Mouse (Mus musculus) A20 (cell line): Measurements from ENCODE around the gene Gpr88.

ENCODE experiments used
- DNase-seq: peaks from one replicate; pipeline ENCODE4 v3.0.0-alpha.2; 2011; ENCODE audit warnings: low read depth, low spot score

Gpr88 gene

DNA sequence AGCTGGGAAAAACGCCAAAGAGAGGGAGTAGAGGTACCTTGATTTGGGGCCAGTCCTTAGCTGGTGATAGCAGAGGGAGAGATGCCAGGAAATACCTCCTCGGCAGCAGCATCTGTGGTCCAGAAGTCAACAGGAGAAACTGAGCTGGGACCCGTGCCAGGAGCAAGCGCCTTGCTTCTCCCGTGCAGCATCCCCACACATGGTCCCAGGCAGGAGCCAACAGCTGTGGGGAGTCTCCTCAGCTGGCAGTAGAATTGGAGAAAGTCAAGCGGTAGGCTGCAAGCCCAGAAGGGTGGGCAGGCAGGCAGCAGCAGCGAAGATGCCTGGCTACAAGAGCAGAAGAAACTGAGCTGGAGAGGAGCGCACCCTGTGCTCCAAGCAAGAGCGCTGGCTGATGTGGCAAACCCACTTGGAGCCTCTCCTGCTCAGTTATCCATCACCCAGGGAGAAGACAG lies at the start of gene Gpr88:
TSS of gene Gpr88 (minus strand) at position 427 of the 455 bp plus-strand sequence.
- DNase-seq = no peak

GRCm38 (mm10) chr3:116302581-116302980 lies 49.3 kb upstream of the Gpr88 start:
- no peak for DNase-seq

- no peak for DNase-seq
Measured at GRCm38 (mm10) chr3:116301754-116302153, 48.5 kb upstream of the Gpr88 start.

DNA sequence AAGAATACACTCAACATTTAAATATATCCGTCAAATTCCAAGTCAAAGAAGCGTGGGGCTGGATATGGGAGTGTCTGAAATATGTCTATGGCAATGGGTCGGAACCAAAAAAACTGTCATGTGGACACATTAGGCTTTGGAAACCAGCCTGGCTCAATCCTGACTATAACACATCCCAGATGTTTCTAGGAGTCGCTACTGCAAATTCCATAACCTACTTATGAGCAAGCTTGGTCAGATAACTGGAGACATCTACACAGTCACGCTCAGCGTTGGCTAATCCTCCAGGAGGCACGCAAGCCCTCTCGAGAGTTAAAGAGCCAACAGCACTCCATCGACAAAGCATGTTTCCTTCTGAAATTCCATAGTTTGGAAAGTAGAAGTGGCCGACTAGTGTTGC lies 45.4 kb upstream of the Gpr88 start:
- DNase-seq = no peak

- DNase-seq = no peak
Measured at GRCm38 (mm10) chr3:116298003-116298402, 44.7 kb upstream of the Gpr88 start.

GRCm38 (mm10) chr3:116297170-116297569 lies 43.9 kb upstream of the Gpr88 start:
- DNase-seq = no peak

DNA sequence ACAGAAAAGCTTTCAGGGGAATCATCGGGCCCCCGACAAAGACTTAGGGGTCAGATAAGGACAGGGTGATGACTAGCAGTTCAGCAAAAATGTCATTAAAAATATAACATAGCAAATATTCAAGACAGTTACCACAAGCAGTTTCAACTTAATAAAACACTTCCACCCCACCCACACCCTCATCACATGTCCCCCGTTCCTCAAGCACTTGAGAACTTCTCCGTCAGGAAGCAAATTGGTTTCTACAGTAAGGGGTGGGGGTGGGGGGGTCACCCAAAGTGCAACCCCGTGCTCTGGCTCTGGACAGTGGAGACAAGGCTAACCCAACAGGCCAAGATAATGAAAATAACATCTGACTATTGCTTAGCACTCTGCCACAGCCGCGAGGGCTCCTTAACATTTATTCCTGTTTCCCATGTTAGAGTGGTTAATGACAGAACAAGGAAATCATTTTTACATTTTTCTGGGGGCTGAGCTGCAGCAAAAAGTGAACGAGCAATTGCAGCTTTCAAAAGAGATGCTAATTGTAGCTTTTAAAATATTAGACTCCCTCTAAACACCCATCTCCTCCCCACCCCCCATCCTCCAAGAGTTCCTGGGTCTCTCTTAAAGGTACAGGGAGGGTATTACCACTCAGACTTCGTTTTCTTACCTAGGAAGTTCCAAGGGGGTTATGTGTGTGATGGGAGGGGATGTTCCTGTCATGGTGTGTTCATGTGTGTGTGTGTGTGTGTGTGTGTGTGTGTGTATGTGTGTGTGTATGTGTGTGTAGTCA lies 36.9 kb upstream of the Gpr88 start:
- no peak for DNase-seq

- no peak for DNase-seq
Measured at GRCm38 (mm10) chr3:116288833-116289232, 35.5 kb upstream of the Gpr88 start.

DNA sequence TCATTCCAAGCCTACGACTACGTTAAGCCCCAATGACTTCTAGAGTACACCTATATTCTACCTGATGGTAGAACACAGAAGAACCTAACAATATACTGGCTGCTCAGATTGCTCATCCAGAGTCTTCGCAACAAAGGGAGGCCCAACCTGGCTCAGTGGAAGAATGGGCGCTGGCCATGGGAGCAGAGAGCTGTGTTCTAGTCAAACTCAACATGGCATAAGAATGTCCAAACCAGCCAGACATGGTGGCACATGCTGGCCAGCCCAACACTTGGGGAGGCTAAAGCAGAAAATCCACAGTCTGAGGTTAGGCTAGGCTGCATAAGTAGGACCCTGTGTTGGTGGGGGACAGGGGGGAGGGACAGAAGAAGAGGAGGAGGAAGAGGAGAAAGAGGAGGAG lies 31.4 kb upstream of the Gpr88 start:
- DNase-seq = no peak

GRCm38 (mm10) chr3:116283996-116284395 lies 30.7 kb upstream of the Gpr88 start:
- no peak for DNase-seq

DNA sequence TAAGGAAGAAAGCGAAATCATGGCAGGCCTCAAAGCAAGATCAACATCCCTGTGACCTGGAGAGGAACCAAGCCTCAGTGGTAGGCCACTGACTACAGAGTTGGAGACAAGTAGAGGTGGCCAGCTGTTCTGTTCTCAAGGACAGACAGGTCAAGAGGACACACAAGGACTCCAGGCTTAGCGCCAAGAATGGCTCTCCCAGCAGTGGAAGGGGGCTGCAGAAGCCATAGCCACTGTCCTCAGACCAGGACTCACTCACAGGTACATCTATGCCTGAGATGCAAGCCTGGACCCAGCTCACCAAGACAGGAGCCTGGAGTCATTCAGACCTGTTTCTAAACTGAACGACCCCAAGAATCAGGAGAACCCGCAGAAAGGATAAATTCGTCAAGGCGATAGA lies 28.4 kb upstream of the Gpr88 start:
- DNase-seq = no peak

GRCm38 (mm10) chr3:116277146-116277545 lies 23.8 kb upstream of the Gpr88 start:
- no peak for DNase-seq

GRCm38 (mm10) chr3:116271679-116272078 lies 18.4 kb upstream of the Gpr88 start:
- no peak for DNase-seq

GRCm38 (mm10) chr3:116267036-116267654 lies 13.8 kb upstream of the Gpr88 start:
- no peak for DNase-seq

- DNase-seq = no peak
Measured at GRCm38 (mm10) chr3:116266360-116266759, 13.1 kb upstream of the Gpr88 start.

- DNase-seq = no peak
Measured at GRCm38 (mm10) chr3:116263977-116264376, 10.7 kb upstream of the Gpr88 start.

GRCm38 (mm10) chr3:116263061-116263460 lies 9.8 kb upstream of the Gpr88 start:
- DNase-seq = no peak

DNA sequence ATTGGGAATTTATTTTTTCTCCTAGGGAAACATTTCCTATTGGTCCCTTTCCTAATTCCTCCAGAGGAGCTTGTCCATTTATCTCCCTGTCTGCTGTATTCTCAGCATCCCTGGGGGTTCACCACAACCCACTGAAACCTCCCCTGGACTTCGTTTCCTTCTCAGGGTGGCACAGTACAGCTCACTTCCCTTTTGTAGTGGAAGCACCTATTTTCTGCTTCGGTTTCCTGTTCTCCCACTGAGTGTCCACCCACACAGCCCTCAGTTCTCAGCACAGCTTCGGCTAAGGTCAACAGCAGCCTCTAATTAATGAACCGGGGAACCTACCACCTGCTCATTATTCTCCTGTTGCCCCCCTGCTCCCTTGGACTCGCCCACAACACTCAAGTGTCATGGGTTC lies 2.8 kb upstream of the Gpr88 start:
- DNase-seq = peak; percentile 45

GRCm38 (mm10) chr3:116252255-116253040 lies 855 bp downstream of the Gpr88 start:
- no peak for DNase-seq

DNA sequence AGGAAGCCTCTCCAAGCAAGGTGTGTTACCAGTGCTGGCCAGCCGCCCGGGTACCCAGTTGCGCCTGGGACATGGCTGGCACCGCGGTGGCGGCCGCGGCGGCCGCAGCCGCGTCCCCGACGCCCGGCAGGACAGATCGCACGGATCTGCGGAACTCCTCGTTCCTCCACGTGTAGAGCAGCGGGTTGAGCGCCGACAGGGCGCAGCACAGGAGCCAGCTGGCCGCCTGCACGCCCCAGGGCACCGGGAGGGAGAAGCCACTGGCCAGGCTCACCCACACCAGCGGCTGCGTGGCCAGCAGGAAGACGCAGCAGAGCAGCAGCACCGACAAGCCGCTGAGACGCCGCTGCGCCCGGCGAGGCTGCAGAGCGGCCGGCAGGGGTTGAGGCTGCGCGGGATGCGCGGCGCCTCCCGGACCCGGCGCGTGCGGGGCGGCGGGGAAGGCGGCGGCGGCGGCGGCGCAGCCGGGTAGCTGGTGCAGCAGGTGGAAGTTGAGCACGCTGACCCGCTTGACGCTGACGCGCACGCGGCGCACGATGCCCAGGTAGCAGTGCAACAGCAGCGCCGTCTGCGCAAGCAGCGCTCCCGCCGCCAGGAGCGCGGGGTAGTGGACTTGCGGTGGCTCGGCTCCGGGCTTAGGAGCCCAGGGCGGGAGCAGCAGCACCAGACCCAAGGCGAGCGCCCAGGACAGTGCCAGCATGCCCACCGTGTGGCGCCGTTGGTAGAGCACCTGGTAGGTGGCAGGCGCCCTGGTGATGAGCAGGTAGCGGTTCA lies 1.6 kb downstream of the Gpr88 start:
- DNase-seq = no peak

GRCm38 (mm10) chr3:116249026-116249425 lies 4.3 kb downstream of the Gpr88 start:
- no peak for DNase-seq

GRCm38 (mm10) chr3:116244476-116244875 lies 8.8 kb downstream of the Gpr88 start:
- no peak for DNase-seq
